Mouse (Mus musculus): ENCODE measurements around the gene Syt7. TPM values are rescaled to one million over a fixed set of nuclear protein-coding genes. Genes with fewer than 3 reads are reported as not detected.

The Syt7 gene
- polyA plus RNA-seq, 1 experiment from 2014 or later: 3.9 TPM

GRCm38 (mm10) chr19:10390099-10390680 lies 1.3 kb downstream of the Syt7 start:
- H3K9ac ChIP-seq (replicated peaks): peak overlapping the region; percentile 78
- H3K4me3 ChIP-seq: peak overlapping the region; percentile 67
- 20% methylated on average over 11 of the region's 12 CpGs for WGBS
- H3K27ac ChIP-seq (replicated peaks): no peak overlapping the region
- H3K9me3 ChIP-seq: no peaks in the 10 kb centered on the region
- peak overlapping the region; percentile 68 for H3K4me2 ChIP-seq (replicated peaks)
- peaks cover 36% of the 10 kb centered on the region for H3K27me3 ChIP-seq
- no peak for ATAC-seq (ENCODE audit: low FRiP score, low read depth)
- H3K4me1 ChIP-seq: peaks cover 38% of the 10 kb centered on the region
- H3K36me3 ChIP-seq: no peaks in the 10 kb centered on the region

- ATAC-seq (ENCODE audit: low FRiP score, low read depth): no peak
- Histone ChIP-seq H3K9ac (replicated peaks) (no peak overlapping the region), H3K27me3 (peaks cover 32% of the 10 kb centered on the region), H3K4me3 (no peak overlapping the region), H3K27ac (replicated peaks) (no peak overlapping the region), H3K4me1 (peaks cover 38% of the 10 kb centered on the region), H3K9me3 (no peaks in the 10 kb centered on the region), H3K36me3 (no peaks in the 10 kb centered on the region), H3K4me2 (replicated peaks) (peak overlapping the region; percentile 68; the same call in 1 of the 2 replicates)
- WGBS: 81% methylated on average over 7 of the region's 7 CpGs
Measured at GRCm38 (mm10) chr19:10391028-10391427, 2.1 kb downstream of the Syt7 start.

GRCm38 (mm10) chr19:10391995-10392394 lies 3.1 kb downstream of the Syt7 start:
- Histone ChIP-seq H3K4me3 (no peak overlapping the region), H3K27ac (replicated peaks) (no peak overlapping the region), H3K4me2 (replicated peaks) (no peak overlapping the region), H3K4me1 (peaks cover 39% of the 10 kb centered on the region), H3K27me3 (peaks cover 32% of the 10 kb centered on the region), H3K36me3 (no peaks in the 10 kb centered on the region), H3K9ac (replicated peaks) (no peak overlapping the region), H3K9me3 (no peaks in the 10 kb centered on the region)
- WGBS: 34% methylated on average over 3 of the region's 3 CpGs
- no peak for ATAC-seq (ENCODE audit: low FRiP score, low read depth)

- H3K4me2 ChIP-seq (replicated peaks): no peak overlapping the region
- 89% methylated on average over 6 of the region's 6 CpGs for WGBS
- no peak overlapping the region for H3K9ac ChIP-seq (replicated peaks)
- peaks cover 22% of the 10 kb centered on the region for H3K27me3 ChIP-seq
- H3K4me3 ChIP-seq: no peak overlapping the region
- no peak overlapping the region for H3K27ac ChIP-seq (replicated peaks)
- H3K36me3 ChIP-seq: no peaks in the 10 kb centered on the region
- no peaks in the 10 kb centered on the region for H3K9me3 ChIP-seq
- H3K4me1 ChIP-seq: peaks cover 52% of the 10 kb centered on the region
- ATAC-seq (ENCODE audit: low FRiP score, low read depth): no peak
Measured at GRCm38 (mm10) chr19:10393471-10393870, 4.6 kb downstream of the Syt7 start.

- Histone ChIP-seq H3K4me1 (peaks cover 52% of the 10 kb centered on the region), H3K9me3 (no peaks in the 10 kb centered on the region), H3K27ac (replicated peaks) (peak overlapping the region; percentile 72; the same call in 1 of the 2 replicates), H3K36me3 (no peaks in the 10 kb centered on the region), H3K4me2 (replicated peaks) (no peak overlapping the region), H3K4me3 (no peak overlapping the region), H3K27me3 (peaks cover 22% of the 10 kb centered on the region), H3K9ac (replicated peaks) (no peak overlapping the region)
- WGBS: 81% methylated on average over 15 of the region's 15 CpGs
- no peak for ATAC-seq (ENCODE audit: low FRiP score, low read depth)
Measured at GRCm38 (mm10) chr19:10393874-10394500, 5.1 kb downstream of the Syt7 start.

GRCm38 (mm10) chr19:10395174-10395573 lies 6.3 kb downstream of the Syt7 start:
- H3K4me2 ChIP-seq (replicated peaks): no peak overlapping the region

GRCm38 (mm10) chr19:10396962-10397361 lies 8.1 kb downstream of the Syt7 start:
- Histone ChIP-seq H3K9ac (replicated peaks) (no peak overlapping the region), H3K36me3 (no peaks in the 10 kb centered on the region), H3K4me1 (peaks cover 42% of the 10 kb centered on the region; the same call in 1 of the 2 replicates), H3K27ac (replicated peaks) (no peak overlapping the region), H3K4me2 (replicated peaks) (no peak overlapping the region), H3K9me3 (no peaks in the 10 kb centered on the region), H3K4me3 (no peak overlapping the region), H3K27me3 (no peaks in the 10 kb centered on the region)
- WGBS: 68% methylated on average over 2 of the region's 2 CpGs
- no peak for ATAC-seq (ENCODE audit: low FRiP score, low read depth)

More at GRCm38 (mm10) chr19:10395174-10395573, 6.3 kb downstream of the Syt7 start:
- ATAC-seq (ENCODE audit: low FRiP score, low read depth): peak; percentile 80
- H3K27ac ChIP-seq (replicated peaks): peak overlapping the region; percentile 72
- H3K4me1 ChIP-seq: peaks cover 44% of the 10 kb centered on the region
- no peaks in the 10 kb centered on the region for H3K9me3 ChIP-seq
- no peak overlapping the region for H3K4me3 ChIP-seq
- no peak overlapping the region for H3K9ac ChIP-seq (replicated peaks)
- WGBS: 11% methylated on average over 8 of the region's 8 CpGs
- peaks cover 13% of the 10 kb centered on the region for H3K27me3 ChIP-seq
- H3K36me3 ChIP-seq: no peaks in the 10 kb centered on the region

- Histone ChIP-seq H3K4me3 (no peak overlapping the region), H3K27ac (replicated peaks) (no peak overlapping the region; the same call in 1 of the 2 replicates), H3K27me3 (no peaks in the 10 kb centered on the region), H3K9ac (replicated peaks) (no peak overlapping the region), H3K36me3 (no peaks in the 10 kb centered on the region), H3K4me2 (replicated peaks) (no peak overlapping the region), H3K4me1 (peaks cover 42% of the 10 kb centered on the region; the same call in 1 of the 2 replicates), H3K9me3 (no peaks in the 10 kb centered on the region)
- no peak for ATAC-seq (ENCODE audit: low FRiP score, low read depth)
- 39% methylated on average over 8 of the region's 8 CpGs for WGBS
Measured at GRCm38 (mm10) chr19:10397479-10398153, 8.7 kb downstream of the Syt7 start.

GRCm38 (mm10) chr19:10398296-10398695 lies 9.4 kb downstream of the Syt7 start:
- Histone ChIP-seq H3K4me3 (no peak overlapping the region), H3K27ac (replicated peaks) (no peak overlapping the region), H3K36me3 (no peaks in the 10 kb centered on the region), H3K4me1 (peaks cover 42% of the 10 kb centered on the region; the same call in 1 of the 2 replicates), H3K27me3 (no peaks in the 10 kb centered on the region), H3K9ac (replicated peaks) (no peak overlapping the region), H3K9me3 (no peaks in the 10 kb centered on the region), H3K4me2 (replicated peaks) (no peak overlapping the region)
- ATAC-seq (ENCODE audit: low FRiP score, low read depth): no peak
- 80% methylated on average over 6 of the region's 6 CpGs for WGBS

- H3K4me3 ChIP-seq: no peak overlapping the region
- no peak overlapping the region for H3K4me2 ChIP-seq (replicated peaks)
- H3K4me1 ChIP-seq: peaks cover 28% of the 10 kb centered on the region
- no peaks in the 10 kb centered on the region for H3K9me3 ChIP-seq
- H3K9ac ChIP-seq (replicated peaks): no peak overlapping the region
- WGBS: 32% methylated on average over 16 of the region's 16 CpGs
- no peaks in the 10 kb centered on the region for H3K36me3 ChIP-seq
- no peak overlapping the region for H3K27ac ChIP-seq (replicated peaks)
- no peak for ATAC-seq (ENCODE audit: low FRiP score, low read depth)
- no peaks in the 10 kb centered on the region for H3K27me3 ChIP-seq
Measured at GRCm38 (mm10) chr19:10402771-10403494, 14.0 kb downstream of the Syt7 start.

GRCm38 (mm10) chr19:10403593-10404380 lies 14.9 kb downstream of the Syt7 start:
- H3K9ac ChIP-seq (replicated peaks): no peak overlapping the region; the same call in 1 of the 2 replicates
- H3K36me3 ChIP-seq: no peaks in the 10 kb centered on the region
- no peaks in the 10 kb centered on the region for H3K9me3 ChIP-seq
- H3K4me1 ChIP-seq: peaks cover 24% of the 10 kb centered on the region
- H3K4me2 ChIP-seq (replicated peaks): no peak overlapping the region
- 0 out of 2 replicates have a peak overlapping the region, but pooled peaks have one; percentile 15 for H3K27ac ChIP-seq (replicated peaks)
- H3K27me3 ChIP-seq: no peaks in the 10 kb centered on the region
- no peak overlapping the region for H3K4me3 ChIP-seq
- ATAC-seq (ENCODE audit: low FRiP score, low read depth): peak; percentile 42
- WGBS: 73% methylated on average over 10 of the region's 10 CpGs
